Mouse (Mus musculus) E14TG2a.4 (cell line): ENCODE measurements around the gene Ugt1a10.

Experiments
- CTCF ChIP-seq: conservative IDR thresholded peaks from 2 replicates; pipeline ENCODE4 v1.5.1; 2014; ENCODE audit warnings: low read length
- NANOG ChIP-seq: IDR thresholded peaks from 2 replicates; pipeline ENCODE4 v1.6.1; 2014; ENCODE audit warnings: borderline replicate concordance, low read length, mixed read lengths
- POU5F1 ChIP-seq: IDR thresholded peaks from 2 replicates; pipeline ENCODE4 v1.6.1; 2014; ENCODE audit warnings: low read length, borderline replicate concordance

- no peak for TF ChIP-seq CTCF
- TF ChIP-seq POU5F1: no peak
- TF ChIP-seq NANOG: no peak
Measured at GRCm38 (mm10) chr1:88013726-88014125, 41.5 kb upstream of the Ugt1a10 start.
